Mouse (Mus musculus) liver, embryonic 14.5 days (tissue): ENCODE results near the gene Scn4b. TPM values are rescaled to one million over a fixed set of nuclear protein-coding genes. Genes with fewer than 3 reads are reported as not detected.

Experiments
- ATAC-seq: fragments of 200-750 bp; cut with Nextera tagmentation; 2 replicates; pipeline ENCODE4 v1.8.0; 2017; ENCODE audit warnings: moderate number of reproducible peaks, mild to moderate bottlenecking, moderate library complexity; ENCODE audit not compliant: insufficient read depth
- DNase-seq, 3 experiments: peaks; one replicate each; pipeline ENCODE4 v3.0.0-alpha.2; 2012 to 2013; ENCODE audit warnings: low read depth in 3 of 3, low spot score in 3 of 3
- H3K27ac ChIP-seq: fragments of 300-500 bp; sonication (generic); 2 replicates; pipeline ENCODE4 v1.5.1; 2014; ENCODE audit warnings: moderate library complexity, mild to moderate bottlenecking, control low read depth, inconsistent platforms
- H3K27me3 ChIP-seq: fragments of 300-500 bp; sonication (generic); 2 replicates; pipeline ENCODE4 v1.6.1; 2014; ENCODE audit warnings: mild to moderate bottlenecking, low read length, moderate library complexity; ENCODE audit not compliant: control insufficient read depth, insufficient read depth
- H3K36me3 ChIP-seq: fragments of 300-500 bp; sonication (generic); replicated peaks from 2 replicates; pipeline ENCODE4 v1.6.1; 2014; ENCODE audit warnings: low read depth; ENCODE audit not compliant: control insufficient read depth, insufficient read depth
- H3K4me1 ChIP-seq, 2 experiments: fragments of 200-500 bp in 1 of 2; fragments of 300-500 bp in 1 of 2; sonication (generic) in 1 of 2; replicated peaks; 2 replicates each; pipeline ENCODE4 v1.6.1; 2012 to 2014; ENCODE audit warnings: antibody characterized with exemption in 1 of 2, inconsistent platforms in 1 of 2, low read length in 1 of 2; ENCODE audit not compliant: control insufficient read depth in 2 of 2, insufficient read depth in 2 of 2
- H3K4me2 ChIP-seq: fragments of 300-500 bp; sonication (generic); 2 replicates; pipeline ENCODE4 v1.6.1; 2014; ENCODE audit warnings: low read depth, mild to moderate bottlenecking, control low read depth, moderate library complexity
- H3K4me3 ChIP-seq, 2 experiments: fragments of 200-500 bp in 1 of 2; fragments of 300-500 bp in 1 of 2; sonication (generic) in 1 of 2; 2 replicates each; pipeline ENCODE4 v1.5.1; 2012 to 2014; ENCODE audit warnings: low read depth in 2 of 2, low read length in 2 of 2, mild to moderate bottlenecking in 2 of 2, control low read depth in 1 of 2, inconsistent platforms in 1 of 2, moderate library complexity in 1 of 2; ENCODE audit not compliant: insufficient read depth in 1 of 2
- H3K9ac ChIP-seq: fragments of 300-500 bp; sonication (generic); replicated peaks from 2 replicates; pipeline ENCODE4 v1.6.1; 2014; ENCODE audit warnings: mild to moderate bottlenecking, control low read depth, moderate library complexity
- H3K9me3 ChIP-seq: fragments of 300-500 bp; sonication (generic); 2 replicates; pipeline ENCODE4 v1.6.1; 2016; ENCODE audit warnings: low read length, mixed read lengths; ENCODE audit not compliant: control insufficient read depth
- CTCF ChIP-seq: IDR thresholded peaks from 2 replicates; pipeline ENCODE4 v1.5.1; 2016; ENCODE audit warnings: antibody characterized with exemption, low read depth, control low read depth
- EP300 ChIP-seq: IDR thresholded peaks from 2 replicates; pipeline ENCODE4 v1.6.1; 2016; ENCODE audit warnings: antibody characterized with exemption, low read depth
- WGBS: fragments of 180-500 bp; shearing (Covaris S2); extraction: QIAGEN DNeasy Blood & Tissue Kit; methylation state at CpG from one replicate; pipeline ENCODE4 v1.1.7; 2014; ENCODE audit not compliant: insufficient replicate concordance; 5-methylcytosine and 5-hydroxymethylcytosine counted together
- polyA plus RNA-seq, 2 experiments: library from polyadenylated mRNA; depleted of rRNA in 1 of 2; stranded (reverse) in 1 of 2; unstranded in 1 of 2; fragments of >200 nt; fragmentation: Nextera tagmentation in 1 of 2; extraction: Ambion mirVana in 1 of 2; gene quantifications; 2 replicates each; pipeline versions ENCODE4 v1.2.1 to v1.2.3; 2012 to 2014

Gene Scn4b
- polyA plus RNA-seq, 2 experiments = 0.01 to 0.06 TPM

DNA sequence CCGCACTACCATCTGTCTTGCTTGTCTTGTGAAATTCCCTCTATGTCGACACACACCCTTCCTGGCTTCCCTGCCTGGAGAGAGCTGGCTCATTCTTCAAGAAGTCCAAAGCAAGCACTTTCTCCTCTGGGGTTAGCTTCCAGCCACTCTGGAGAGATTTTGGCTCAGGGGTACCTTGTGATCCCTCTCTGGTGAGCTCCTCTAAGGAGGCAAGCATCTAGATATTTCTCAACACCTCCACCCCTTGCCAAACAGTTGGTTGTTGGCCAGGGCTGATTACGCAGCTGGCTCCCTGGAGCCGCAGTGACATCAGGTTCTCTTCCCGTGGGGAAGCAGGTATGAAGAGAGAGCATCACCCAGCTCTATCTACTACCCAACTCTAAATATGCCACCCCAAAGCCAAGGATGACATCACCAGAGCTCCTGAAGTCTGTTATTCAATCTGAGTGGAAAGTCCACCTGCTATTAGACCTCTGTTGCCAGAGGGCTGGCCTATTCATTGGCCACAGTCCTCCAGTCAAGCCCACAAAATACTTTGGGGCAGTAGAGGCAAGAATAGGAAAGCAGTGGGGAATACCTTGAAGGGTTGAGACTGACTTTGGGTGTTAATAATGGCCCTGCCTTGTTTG, 63.2 kb downstream of the Scn4b start:
- TF ChIP-seq CTCF = no peak
- no peak for TF ChIP-seq EP300
- H3K27ac ChIP-seq = no peak overlapping the region
- no peak overlapping the region for H3K9ac ChIP-seq
- 51% methylated on average over 5 of the region's 5 CpGs for WGBS
- H3K4me1 ChIP-seq = peaks cover 0 to 8% of the 10 kb centered on the region in 2 experiments; a peak in 2 of 4 replicates
- H3K9me3 ChIP-seq = no peaks in the 10 kb centered on the region
- no peak overlapping the region for H3K4me2 ChIP-seq
- H3K36me3 ChIP-seq = no peaks in the 10 kb centered on the region
- H3K27me3 ChIP-seq = no peaks in the 10 kb centered on the region
- DNase-seq = no peak
- H3K4me3 ChIP-seq = no peak overlapping the region
- ATAC-seq = no peak

DNA sequence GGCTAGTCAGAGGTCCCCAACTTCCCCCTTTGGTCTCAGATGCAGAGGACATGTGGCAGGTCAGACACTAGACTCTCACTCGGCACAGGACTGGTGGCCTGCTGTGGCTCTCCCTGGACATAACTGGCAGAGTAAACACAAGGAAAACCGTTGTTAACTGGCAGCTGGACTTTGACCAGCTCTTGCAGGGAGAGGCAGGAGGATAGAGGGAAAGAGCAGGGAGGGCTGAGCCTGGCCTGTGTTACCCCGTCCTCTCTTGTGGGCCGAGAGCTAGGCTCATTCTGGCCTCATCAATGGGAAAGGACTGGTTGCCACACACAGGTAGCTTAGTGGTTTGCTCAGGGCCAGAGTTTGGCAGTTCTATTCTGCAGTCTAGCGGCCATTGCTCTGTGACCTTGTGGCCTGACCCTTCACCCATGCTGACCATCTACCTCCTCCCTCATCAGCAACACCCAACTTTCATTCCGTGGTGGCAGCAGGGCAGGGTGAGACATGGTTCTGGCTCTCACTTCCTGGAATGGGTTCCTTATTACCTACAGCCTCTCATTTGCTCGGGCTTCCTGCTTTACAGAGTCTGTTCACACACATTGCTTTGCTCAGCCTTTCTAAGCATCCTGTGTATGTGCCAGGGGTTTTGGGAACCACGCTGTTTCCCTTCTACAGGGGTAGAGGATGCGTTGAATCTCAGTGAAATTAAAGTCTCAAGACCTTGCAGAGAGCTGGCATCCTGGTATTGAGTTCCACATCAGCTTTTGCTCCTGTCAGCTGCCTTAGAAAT, 64.0 kb downstream of the Scn4b start:
- DNase-seq (no peak), ATAC-seq (no peak)
- H3K36me3 ChIP-seq = no peaks in the 10 kb centered on the region
- H3K27ac ChIP-seq = no peak overlapping the region
- 41% methylated on average over 9 of the region's 9 CpGs for WGBS
- no peak for TF ChIP-seq EP300
- no peak for TF ChIP-seq CTCF
- no peak overlapping the region for H3K4me3 ChIP-seq
- H3K9ac ChIP-seq = no peak overlapping the region
- H3K4me2 ChIP-seq = no peak overlapping the region
- no peaks in the 10 kb centered on the region for H3K27me3 ChIP-seq
- no peaks in the 10 kb centered on the region for H3K9me3 ChIP-seq
- peaks cover 0 to 8% of the 10 kb centered on the region in 2 experiments; a peak in 2 of 4 replicates for H3K4me1 ChIP-seq

Other genes with a start within 250 kb of the Scn4b start
- gene Atp5l, start 217.7 kb upstream of the Scn4b start, polyA plus RNA-seq (2012; rRNA removed) = 261 and 418 TPM in 2 replicates
- gene Atp5l, start 217.7 kb upstream of the Scn4b start, polyA plus RNA-seq (2014; fragmentation: Nextera tagmentation; extraction: Ambion mirVana) = 577 and 630 TPM in 2 replicates
- 6.1 and 7.6 TPM in 2 replicates for gene Ube4a, start 172.8 kb upstream of the Scn4b start, polyA plus RNA-seq (2012; rRNA removed)
- 11.6 and 13.1 TPM in 2 replicates for gene Ube4a, start 172.8 kb upstream of the Scn4b start, polyA plus RNA-seq (2014; fragmentation: Nextera tagmentation; extraction: Ambion mirVana)
- 0.09 and 0.26 TPM in 2 replicates for gene Cd3g, start 158.0 kb upstream of the Scn4b start, polyA plus RNA-seq (2012; rRNA removed)
- 0.25 and 0.51 TPM in 2 replicates for gene Cd3g, start 158.0 kb upstream of the Scn4b start, polyA plus RNA-seq (2014; fragmentation: Nextera tagmentation; extraction: Ambion mirVana)
- 0.02 TPM in 1 of 2 replicates, not detected in the other for gene Cd3d, start 156.6 kb upstream of the Scn4b start, polyA plus RNA-seq (2012; rRNA removed)
- 0.32 TPM in 1 of 2 replicates, not detected in the other for gene Cd3d, start 156.6 kb upstream of the Scn4b start, polyA plus RNA-seq (2014; fragmentation: Nextera tagmentation; extraction: Ambion mirVana)
- not detected in 2 replicates for gene Cd3e, start 128.8 kb upstream of the Scn4b start, polyA plus RNA-seq (2012; rRNA removed)
- gene Cd3e, start 128.8 kb upstream of the Scn4b start, polyA plus RNA-seq (2014; fragmentation: Nextera tagmentation; extraction: Ambion mirVana) = not detected in 2 replicates
- 4.4 and 4.9 TPM in 2 replicates for gene Mpzl2, start 98.6 kb upstream of the Scn4b start, polyA plus RNA-seq (2012; rRNA removed)
- gene Mpzl2, start 98.6 kb upstream of the Scn4b start, polyA plus RNA-seq (2014; fragmentation: Nextera tagmentation; extraction: Ambion mirVana) = 3.1 and 4.7 TPM in 2 replicates
- 0.33 and 0.44 TPM in 2 replicates for gene Mpzl3, start 83.2 kb upstream of the Scn4b start, polyA plus RNA-seq (2012; rRNA removed)
- gene Mpzl3, start 83.2 kb upstream of the Scn4b start, polyA plus RNA-seq (2014; fragmentation: Nextera tagmentation; extraction: Ambion mirVana) = 0.51 and 1.0 TPM in 2 replicates
- gene Jaml, start 59.2 kb upstream of the Scn4b start, polyA plus RNA-seq (2012; rRNA removed) = 0.03 and 0.09 TPM in 2 replicates
- gene Jaml, start 59.2 kb upstream of the Scn4b start, polyA plus RNA-seq (2014; fragmentation: Nextera tagmentation; extraction: Ambion mirVana) = 0.21 and 0.25 TPM in 2 replicates
- 0.13 and 0.15 TPM in 2 replicates for gene Scn2b, start 20.6 kb upstream of the Scn4b start, polyA plus RNA-seq (2012; rRNA removed)
- 0.08 and 0.10 TPM in 2 replicates for gene Scn2b, start 20.6 kb upstream of the Scn4b start, polyA plus RNA-seq (2014; fragmentation: Nextera tagmentation; extraction: Ambion mirVana)
- 0.04 TPM in 1 of 2 replicates, not detected in the other for gene BC049352, start 43.6 kb downstream of the Scn4b start, polyA plus RNA-seq (2012; rRNA removed)
- 0.11 TPM in 1 of 2 replicates, not detected in the other for gene BC049352, start 43.6 kb downstream of the Scn4b start, polyA plus RNA-seq (2014; fragmentation: Nextera tagmentation; extraction: Ambion mirVana)
- 0.06 and 0.12 TPM in 2 replicates for gene Tmprss4, start 65.7 kb downstream of the Scn4b start, polyA plus RNA-seq (2012; rRNA removed)
- gene Tmprss4, start 65.7 kb downstream of the Scn4b start, polyA plus RNA-seq (2014; fragmentation: Nextera tagmentation; extraction: Ambion mirVana) = 0.05 TPM in 1 of 2 replicates, not detected in the other
- 1.2 and 1.4 TPM in 2 replicates for gene Il10ra, start 130.8 kb downstream of the Scn4b start, polyA plus RNA-seq (2012; rRNA removed)
- gene Il10ra, start 130.8 kb downstream of the Scn4b start, polyA plus RNA-seq (2014; fragmentation: Nextera tagmentation; extraction: Ambion mirVana) = 1.2 and 1.3 TPM in 2 replicates
- not detected in 2 replicates for gene Tmprss13, start 180.7 kb downstream of the Scn4b start, polyA plus RNA-seq (2012; rRNA removed)
- gene Tmprss13, start 180.7 kb downstream of the Scn4b start, polyA plus RNA-seq (2014; fragmentation: Nextera tagmentation; extraction: Ambion mirVana) = not detected in 2 replicates
- gene Fxyd6, start 231.8 kb downstream of the Scn4b start, polyA plus RNA-seq (2012; rRNA removed) = 0.89 and 1.1 TPM in 2 replicates
- 0.42 and 0.72 TPM in 2 replicates for gene Fxyd6, start 231.8 kb downstream of the Scn4b start, polyA plus RNA-seq (2014; fragmentation: Nextera tagmentation; extraction: Ambion mirVana)